Mouse (Mus musculus): ENCODE results near the gene Csf3.
A peak's percentile ranks its signal among the peaks of the same experiment; 100 is the strongest.
"Not testable (repeated sequence)": the region's sequence is repeated elsewhere in the genome, so short reads cannot be mapped to it uniquely, and the experiment has no call there.

Csf3 gene

DNA sequence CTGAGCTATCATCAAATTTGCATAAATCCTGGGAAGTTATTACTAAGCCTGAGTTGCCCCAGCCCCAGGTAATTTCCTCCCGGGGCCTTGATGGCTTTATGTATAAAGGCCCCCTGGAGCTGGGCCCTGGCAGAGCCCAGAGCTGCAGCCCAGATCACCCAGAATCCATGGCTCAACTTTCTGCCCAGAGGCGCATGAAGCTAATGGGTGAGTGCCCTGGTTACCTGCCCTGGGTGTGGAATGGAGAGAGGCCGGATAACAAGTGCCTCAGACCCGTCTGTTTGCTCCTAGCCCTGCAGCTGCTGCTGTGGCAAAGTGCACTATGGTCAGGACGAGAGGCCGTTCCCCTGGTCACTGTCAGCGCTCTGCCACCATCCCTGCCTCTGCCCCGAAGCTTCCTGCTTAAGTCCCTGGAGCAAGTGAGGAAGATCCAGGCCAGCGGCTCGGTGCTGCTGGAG lies at the start of gene Csf3:
Csf3 (plus strand) TSS at position 51 of the 458 bp plus-strand sequence.
- no peak for DNase-seq (ENCODE audit: low spot score in 2 of 2)

DNA sequence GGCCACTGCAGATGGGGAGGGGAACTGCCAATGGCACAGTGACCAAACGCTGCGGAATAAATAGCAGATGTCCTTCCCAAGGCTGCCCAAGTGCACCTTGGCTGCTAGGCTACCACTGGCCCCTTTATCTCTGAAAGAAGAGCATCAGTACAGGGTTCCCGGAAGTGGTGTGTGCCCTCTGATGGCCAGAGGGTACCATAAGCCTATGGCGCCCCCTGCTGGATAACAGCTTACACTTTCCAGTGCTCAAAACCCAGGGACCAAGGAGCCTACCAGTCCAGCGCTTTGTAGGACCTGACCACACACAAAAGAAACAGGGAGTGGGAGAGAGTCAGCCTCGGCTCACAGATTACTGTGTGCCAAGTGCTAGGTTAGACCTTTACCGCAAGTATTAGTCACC lies 46.0 kb upstream of the Csf3 start:
- DNase-seq (ENCODE audit: low spot score in 2 of 2) = not testable (repeated sequence)

- DNase-seq (ENCODE audit: low spot score in 2 of 2) = peak; percentile 28 to 32
These were observed 40.5 kb upstream of the Csf3 start for GRCm38 (mm10) chr11:98660517-98660916.

DNA sequence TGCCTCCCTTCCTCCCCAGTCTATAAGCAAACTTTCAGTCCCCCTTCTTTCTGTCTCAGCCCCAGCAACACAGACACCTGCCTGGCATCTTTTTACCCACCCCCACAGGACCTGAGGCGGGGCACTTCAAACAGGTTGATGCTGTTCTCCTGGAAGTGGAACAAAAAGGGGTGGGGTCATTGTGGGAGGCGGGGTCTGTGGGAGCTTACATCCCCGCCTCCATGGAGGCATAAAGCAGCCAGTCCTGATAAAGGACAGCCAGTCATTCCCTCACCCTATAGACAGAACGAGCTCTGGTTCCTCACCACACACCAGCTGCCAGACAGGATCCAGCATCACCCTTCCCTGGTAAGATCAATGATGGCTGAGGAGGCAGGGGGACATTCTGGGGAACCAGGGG lies 37.0 kb upstream of the Csf3 start, which contains the start of gene Gsdma:
Gsdma (plus strand) TSS at position 261 of the 400 bp plus-strand sequence.
- no peak for DNase-seq (ENCODE audit: low spot score in 2 of 2)

DNA sequence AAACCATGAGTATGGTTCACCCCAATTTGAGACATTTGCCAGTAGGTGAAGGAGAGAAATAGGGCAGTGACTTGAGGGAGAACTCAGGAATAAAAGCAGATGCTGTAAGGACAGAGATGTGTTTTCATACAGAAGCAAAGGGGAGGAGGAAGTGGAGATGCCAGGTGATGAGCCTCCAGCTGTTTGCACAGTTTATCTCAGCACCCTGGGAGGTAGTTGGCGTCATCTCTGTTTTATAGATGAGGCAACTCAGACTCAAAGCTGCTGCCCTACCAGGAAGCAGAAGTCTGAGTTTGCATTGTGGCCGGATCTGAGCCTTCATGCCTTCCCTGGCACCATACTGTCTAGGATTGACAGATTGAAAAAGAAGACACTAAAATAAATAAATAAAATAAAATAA lies 32.1 kb upstream of the Csf3 start:
- no peak for DNase-seq (ENCODE audit: low spot score in 2 of 2)

GRCm38 (mm10) chr11:98671284-98671815 lies 29.7 kb upstream of the Csf3 start:
- no peak for DNase-seq (ENCODE audit: low spot score in 2 of 2)

DNA sequence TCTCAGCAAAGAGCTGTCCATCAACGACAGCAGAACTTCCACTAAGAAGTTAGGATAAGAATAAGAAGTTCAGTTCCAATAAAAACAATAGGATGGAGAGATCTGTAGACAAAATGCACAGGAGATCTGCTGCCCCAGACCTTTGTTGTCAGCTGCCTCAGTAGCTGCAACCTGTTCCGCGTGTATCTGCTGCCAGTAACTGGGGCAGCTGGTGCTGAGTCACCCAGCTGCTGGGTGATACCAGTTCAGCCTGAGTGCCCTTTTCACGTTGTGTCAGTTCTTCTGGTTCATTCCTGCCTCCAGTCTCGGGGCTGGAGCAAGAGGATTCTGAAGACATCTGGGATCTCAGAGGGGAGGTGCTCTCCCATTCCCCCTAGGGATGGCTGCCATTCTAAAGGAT lies 29.2 kb upstream of the Csf3 start:
- DNase-seq (ENCODE audit: low spot score in 2 of 2) = no peak

- no peak for DNase-seq (ENCODE audit: low spot score in 2 of 2)
These were observed 28.6 kb upstream of the Csf3 start for GRCm38 (mm10) chr11:98672482-98672881.

DNA sequence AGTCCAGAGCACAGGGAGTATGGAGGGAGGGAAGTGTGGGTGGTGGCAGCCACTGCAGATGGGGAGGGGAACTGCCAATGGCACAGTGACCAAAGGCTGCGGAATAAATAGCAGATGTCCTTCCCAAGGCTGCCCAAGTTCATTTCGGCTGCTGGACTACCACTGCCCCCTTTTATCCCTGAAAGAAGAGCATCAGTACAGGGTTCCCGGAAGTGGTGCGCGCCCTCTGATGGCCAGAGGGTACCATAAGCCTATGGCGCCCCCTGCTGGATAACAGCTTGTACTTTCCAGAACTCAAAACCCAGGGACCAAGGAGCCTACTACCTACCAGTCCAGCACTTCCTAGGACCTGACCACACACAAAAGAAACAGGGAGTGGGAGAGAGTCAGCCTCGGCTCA lies 27.9 kb upstream of the Csf3 start:
- not testable (repeated sequence) for DNase-seq (ENCODE audit: low spot score in 2 of 2)

DNA sequence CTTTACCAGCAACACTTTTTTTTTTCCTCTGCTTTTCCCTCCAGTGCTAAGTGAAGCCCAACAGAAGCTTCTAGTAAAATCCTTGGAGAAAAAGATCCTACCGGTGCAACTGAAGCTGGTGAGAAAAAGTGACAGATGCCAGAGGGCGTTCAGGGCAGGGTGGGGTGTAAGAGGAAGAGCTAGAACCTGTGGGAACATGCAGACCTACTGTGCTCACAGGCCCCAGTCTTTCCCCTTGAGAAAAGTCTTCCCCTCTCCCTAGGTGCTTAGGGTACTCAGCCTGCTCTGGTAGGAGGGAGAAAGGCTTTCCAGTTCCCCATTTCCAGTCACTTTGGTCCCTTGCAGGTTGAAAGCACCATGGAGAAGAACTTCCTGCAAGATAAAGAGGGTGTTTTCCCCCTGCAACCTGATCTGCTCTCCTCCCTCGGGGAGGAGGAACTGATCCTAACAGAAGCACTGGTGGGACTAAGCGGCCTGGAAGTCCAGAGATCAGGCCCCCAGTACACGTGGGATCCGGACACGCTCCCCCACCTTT lies 25.2 kb upstream of the Csf3 start:
- no peak for DNase-seq (ENCODE audit: low spot score in 2 of 2)

- no peak for DNase-seq (ENCODE audit: low spot score in 2 of 2)
These were observed 21.0 kb upstream of the Csf3 start for GRCm38 (mm10) chr11:98680023-98680422.

DNA sequence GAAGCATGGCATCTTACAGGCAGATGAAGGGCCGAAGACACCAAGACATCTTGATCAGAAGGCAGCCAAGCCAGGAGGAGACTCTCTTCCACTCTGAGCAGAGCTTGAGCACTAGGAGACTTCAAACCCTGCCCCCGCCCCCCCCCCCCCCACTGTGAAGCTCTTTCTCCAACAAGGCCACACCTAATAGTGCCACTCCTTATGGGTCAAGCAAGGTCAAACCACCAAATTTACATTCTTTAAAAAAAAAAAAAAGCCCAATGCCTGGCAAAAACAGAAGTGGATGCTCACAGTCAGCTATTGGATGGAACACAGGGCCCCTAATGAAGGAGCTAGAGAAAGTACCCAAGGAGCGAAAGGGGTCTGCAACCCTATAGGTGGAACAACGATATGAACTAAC lies 20.5 kb upstream of the Csf3 start:
- not testable (repeated sequence) for DNase-seq (ENCODE audit: low spot score in 2 of 2)

GRCm38 (mm10) chr11:98681186-98681585 lies 19.9 kb upstream of the Csf3 start:
- no peak for DNase-seq (ENCODE audit: low spot score in 2 of 2)

DNA sequence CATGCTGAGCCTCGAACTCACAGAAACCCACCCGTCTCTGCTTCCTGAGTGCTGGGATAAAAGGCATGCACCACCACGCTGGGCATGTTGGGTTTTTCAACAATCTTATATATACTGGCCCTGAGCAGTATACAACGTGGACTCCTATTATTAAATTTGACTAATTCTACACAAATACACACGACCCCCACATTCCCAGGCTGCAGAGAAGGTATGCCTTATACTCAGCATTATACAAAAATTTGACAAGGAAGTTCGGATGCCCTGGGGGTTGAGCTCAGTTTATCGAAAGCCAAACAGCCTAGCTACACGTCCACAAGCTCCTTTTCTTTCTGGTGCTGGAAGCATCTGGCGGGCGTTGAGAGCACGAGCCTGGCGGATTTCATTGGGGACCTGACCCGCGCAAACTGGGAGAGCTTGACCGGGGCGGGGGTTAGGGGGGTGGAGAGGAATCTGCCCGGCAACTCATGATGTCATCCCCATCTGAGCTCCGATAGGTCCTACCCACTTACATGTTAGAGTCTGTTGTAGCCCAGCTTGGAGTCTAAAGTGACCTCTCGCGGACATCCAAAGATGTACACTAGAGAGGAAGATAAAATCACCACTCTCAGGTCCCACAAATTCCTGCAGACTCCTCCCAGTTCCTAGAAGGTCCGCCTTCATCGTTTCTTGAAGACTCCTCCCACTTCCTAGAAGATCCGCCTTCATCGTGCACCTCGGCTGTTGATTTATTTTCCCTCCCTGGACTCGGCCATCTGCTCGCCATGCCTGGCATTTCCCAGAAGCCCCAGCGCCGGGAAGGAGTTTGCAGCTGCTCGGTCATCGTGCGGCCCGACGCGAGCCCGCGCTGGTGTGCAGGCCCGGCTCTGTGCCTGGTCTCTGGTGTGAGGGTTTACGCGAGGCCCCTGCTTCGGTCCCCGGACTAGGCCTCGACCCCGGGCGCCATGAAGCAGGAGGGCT lies 19.0 kb upstream of the Csf3 start, which contains the start of gene Psmd3:
Psmd3 (plus strand) TSS at position 769 of the 960 bp plus-strand sequence.
- peak; percentile 92 to 95 for DNase-seq (ENCODE audit: low spot score in 2 of 2)

GRCm38 (mm10) chr11:98682811-98683210 lies 18.3 kb upstream of the Csf3 start:
- DNase-seq (ENCODE audit: low spot score in 2 of 2) = no peak

GRCm38 (mm10) chr11:98685642-98686041 lies 15.4 kb upstream of the Csf3 start:
- DNase-seq (ENCODE audit: low spot score in 2 of 2) = no peak

DNA sequence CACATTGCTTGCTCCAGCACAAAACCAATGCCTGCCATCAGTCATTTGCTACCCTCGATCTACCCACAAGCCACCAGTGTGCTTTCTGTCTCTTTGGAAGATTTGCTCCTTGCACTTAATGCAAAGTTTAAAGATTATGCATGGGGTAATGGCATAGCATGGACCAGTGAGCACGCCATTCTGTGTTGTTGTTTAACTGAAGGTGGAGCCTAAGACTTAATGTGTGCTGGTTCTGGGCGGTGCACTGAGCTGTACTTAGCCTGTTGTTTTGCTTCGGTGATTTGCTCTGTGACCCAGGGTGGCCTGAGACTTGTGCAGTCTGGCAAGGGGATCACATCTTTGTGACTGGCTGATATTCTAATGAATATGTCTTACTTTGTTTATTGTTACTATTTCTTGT lies 14.1 kb upstream of the Csf3 start:
- no peak for DNase-seq (ENCODE audit: low spot score in 2 of 2)

GRCm38 (mm10) chr11:98688009-98688408 lies 13.1 kb upstream of the Csf3 start:
- no peak for DNase-seq (ENCODE audit: low spot score in 2 of 2)

DNA sequence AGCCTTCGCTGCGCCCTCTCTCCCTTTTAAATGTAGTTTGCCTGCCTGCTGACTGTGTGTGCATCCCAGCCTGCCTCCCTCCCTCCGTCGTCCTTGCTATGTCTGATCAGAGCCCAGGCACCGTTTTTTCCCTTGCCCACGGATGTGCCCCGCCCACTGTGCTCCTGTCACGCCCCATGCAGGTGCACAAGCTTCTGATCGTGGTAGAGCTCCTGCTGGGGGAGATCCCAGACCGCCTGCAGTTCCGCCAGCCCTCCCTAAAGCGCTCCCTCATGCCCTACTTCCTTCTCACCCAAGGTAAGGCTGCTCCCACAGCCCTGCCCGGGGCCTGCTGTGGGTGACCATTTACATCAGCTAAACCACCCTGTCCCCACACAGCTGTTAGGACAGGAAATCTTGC lies 7.9 kb upstream of the Csf3 start:
- no peak for DNase-seq (ENCODE audit: low spot score in 2 of 2)

DNA sequence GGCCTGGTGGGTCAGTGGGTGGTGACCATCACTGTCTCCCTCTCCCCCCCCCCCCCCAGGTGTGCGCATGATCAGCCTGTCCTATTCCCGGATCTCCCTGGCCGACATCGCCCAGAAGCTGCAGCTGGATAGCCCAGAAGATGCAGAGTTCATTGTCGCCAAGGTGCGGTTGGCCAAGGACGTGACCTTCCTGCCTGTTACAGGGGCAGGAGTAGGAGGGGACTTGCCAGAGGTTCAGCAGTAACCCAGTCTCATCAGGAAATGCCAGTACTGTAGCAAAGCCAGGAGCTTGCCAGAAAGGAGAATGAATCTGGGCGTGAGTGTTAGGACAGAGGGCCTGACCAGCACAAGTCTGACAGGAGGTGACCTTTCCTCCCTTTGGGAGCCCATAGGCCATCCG lies 7.3 kb upstream of the Csf3 start:
- no peak for DNase-seq (ENCODE audit: low spot score in 2 of 2)

DNA sequence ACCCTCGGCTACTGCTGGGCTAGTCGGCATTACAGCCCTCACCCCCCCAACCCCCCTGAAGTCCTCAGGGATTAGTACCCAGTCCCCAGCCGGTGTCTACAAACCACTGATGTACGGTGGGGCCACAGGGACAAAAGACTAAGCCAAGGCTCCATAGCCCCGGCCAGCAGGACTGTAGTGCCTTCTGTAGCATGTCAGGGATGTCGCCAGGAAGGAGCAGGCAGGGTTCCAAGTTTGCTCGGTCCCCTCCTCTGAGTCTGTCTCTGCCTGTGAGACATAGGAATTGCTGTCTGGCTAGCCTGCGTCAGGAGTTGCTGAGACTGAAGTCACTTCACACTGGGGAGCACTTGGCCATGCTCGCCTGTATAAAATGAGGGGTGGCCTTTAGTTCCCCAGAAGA lies 6.8 kb upstream of the Csf3 start:
- DNase-seq (ENCODE audit: low spot score in 2 of 2) = no peak

DNA sequence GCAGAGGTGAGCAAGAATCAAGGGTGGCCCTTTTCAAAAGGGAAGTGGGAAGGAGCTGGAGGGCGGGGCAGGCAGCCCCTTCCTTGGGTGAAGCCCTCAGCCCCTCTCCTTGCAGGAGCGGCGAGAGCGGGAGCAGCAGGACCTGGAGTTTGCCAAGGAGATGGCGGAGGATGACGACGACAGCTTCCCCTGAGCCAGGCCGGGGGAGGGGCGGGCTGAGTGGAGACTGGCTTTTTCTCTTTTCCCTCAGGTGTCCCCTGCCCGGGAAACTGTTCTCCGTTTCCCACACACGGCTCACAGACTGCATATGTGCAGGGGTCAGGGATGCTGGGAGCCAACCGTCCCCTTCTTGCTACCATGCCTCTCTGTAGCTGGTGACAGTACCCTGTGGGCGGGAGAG lies 5.7 kb upstream of the Csf3 start:
- DNase-seq (ENCODE audit: low spot score in 2 of 2) = no peak

Data from right cerebral cortex, postnatal 36 days (tissue).